Mouse (Mus musculus) erythroblast, adult 5-6 weeks (primary cell): ENCODE data around the gene Rnf111. TPM values are rescaled to one million over a fixed set of nuclear protein-coding genes. Genes with fewer than 3 reads are reported as not detected.

ENCODE experiments used
- total RNA-seq, 2 experiments: library from RNA; stranded (forward) in 1 of 2; stranded (reverse) in 1 of 2; fragments of 150-400 nt in 1 of 2; fragments of 200-764, 138-1000 nt in 1 of 2; gene quantifications; 2 replicates each; pipeline versions ENCODE4 v1.2.3 to v1.2.4; 2015 to 2017; ENCODE audit warnings: low replicate concordance in 2 of 2

Gene Rnf111
- total RNA-seq, 2 experiments from 2014 or later, result 18.6 to 22.8 TPM

Other genes starting within 250 kb of the Rnf111 start
- gene Ccnb2, start 82.2 kb downstream of the Rnf111 start, total RNA-seq (2015; ENCODE audit: low replicate concordance), result 70.7 and 76.9 TPM in 2 replicates
- gene Ccnb2, start 82.2 kb downstream of the Rnf111 start, total RNA-seq (2017; ENCODE audit: low replicate concordance), result 88.6 and 93.3 TPM in 2 replicates
- gene Sltm, start 39.0 kb upstream of the Rnf111 start, total RNA-seq (2015; ENCODE audit: low replicate concordance), result 15.4 and 29.9 TPM in 2 replicates
- gene Sltm, start 39.0 kb upstream of the Rnf111 start, total RNA-seq (2017; ENCODE audit: low replicate concordance), result 25.6 and 33.6 TPM in 2 replicates
- gene Gm10642, start 152.5 kb upstream of the Rnf111 start, total RNA-seq (2015; ENCODE audit: low replicate concordance), result 0.96 and 3.8 TPM in 2 replicates
- gene Gm10642, start 152.5 kb upstream of the Rnf111 start, total RNA-seq (2017; ENCODE audit: low replicate concordance), result 15.2 and 16.0 TPM in 2 replicates
- 36.3 and 54.1 TPM in 2 replicates for gene Mindy2, start 153.4 kb upstream of the Rnf111 start, total RNA-seq (2015; ENCODE audit: low replicate concordance)
- 53.9 and 58.1 TPM in 2 replicates for gene Mindy2, start 153.4 kb upstream of the Rnf111 start, total RNA-seq (2017; ENCODE audit: low replicate concordance)
- gene Adam10, start 175.3 kb upstream of the Rnf111 start, total RNA-seq (2015; ENCODE audit: low replicate concordance), result 310 and 344 TPM in 2 replicates
- gene Adam10, start 175.3 kb upstream of the Rnf111 start, total RNA-seq (2017; ENCODE audit: low replicate concordance), result 311 and 361 TPM in 2 replicates